Mouse (Mus musculus) spleen, postnatal 4 days (tissue): ENCODE measurements around the gene Npy.

Experiments used
- DNase-seq, 2 experiments: peaks; one replicate each; pipeline ENCODE4 v3.0.0; 2022; ENCODE audit warnings: low spot score in 2 of 2

Npy gene

GRCm38 (mm10) chr6:49821961-49822870, at the start of gene Npy:
Npy (plus strand) TSS chr6:49822710.
- peak in 1 of 2 experiments; percentile 63 for DNase-seq

GRCm38 (mm10) chr6:49775006-49775405, 47.5 kb upstream of the Npy start:
- no peak for DNase-seq

- no peak for DNase-seq
Observed at GRCm38 (mm10) chr6:49778109-49778508, 44.4 kb upstream of the Npy start.

- DNase-seq = no peak
Observed at GRCm38 (mm10) chr6:49778729-49779128, 43.8 kb upstream of the Npy start.

- DNase-seq = no peak
Observed at GRCm38 (mm10) chr6:49779606-49780005, 42.9 kb upstream of the Npy start.

GRCm38 (mm10) chr6:49780846-49781400, 41.6 kb upstream of the Npy start:
- no peak for DNase-seq

GRCm38 (mm10) chr6:49781852-49782251, 40.7 kb upstream of the Npy start:
- DNase-seq = no peak

GRCm38 (mm10) chr6:49782679-49783078, 39.8 kb upstream of the Npy start:
- no peak for DNase-seq

- no peak for DNase-seq
Observed at GRCm38 (mm10) chr6:49792524-49792923, 30.0 kb upstream of the Npy start.

- DNase-seq = no peak
Observed at GRCm38 (mm10) chr6:49804105-49804504, 18.4 kb upstream of the Npy start.

GRCm38 (mm10) chr6:49808076-49808475, 14.4 kb upstream of the Npy start:
- DNase-seq = no peak

- DNase-seq = no peak
Observed at GRCm38 (mm10) chr6:49817183-49817582, 5.3 kb upstream of the Npy start.

GRCm38 (mm10) chr6:49817625-49818024, 4.9 kb upstream of the Npy start:
- DNase-seq = no peak

- no peak for DNase-seq
Observed at GRCm38 (mm10) chr6:49822871-49823230, 341 bp downstream of the Npy start.

- DNase-seq = no peak
Observed at GRCm38 (mm10) chr6:49823371-49823770, 861 bp downstream of the Npy start.

GRCm38 (mm10) chr6:49823821-49824220, 1.3 kb downstream of the Npy start:
- DNase-seq = no peak

GRCm38 (mm10) chr6:49831579-49831978, 9.1 kb downstream of the Npy start:
- no peak for DNase-seq

GRCm38 (mm10) chr6:49856830-49857229, 34.3 kb downstream of the Npy start:
- no peak for DNase-seq

- no peak for DNase-seq
Observed at GRCm38 (mm10) chr6:49867571-49867970, 45.1 kb downstream of the Npy start.

- DNase-seq = no peak
Observed at GRCm38 (mm10) chr6:49871071-49871470, 48.6 kb downstream of the Npy start.

GRCm38 (mm10) chr6:49873556-49873955, 51.0 kb downstream of the Npy start:
- DNase-seq = no peak

- DNase-seq = no peak
Observed at GRCm38 (mm10) chr6:49875160-49875559, 52.6 kb downstream of the Npy start.

- DNase-seq = no peak
Observed at GRCm38 (mm10) chr6:49875791-49876190, 53.3 kb downstream of the Npy start.
